Mouse (Mus musculus): ENCODE measurements around the gene Sap18b. TPM values are rescaled to one million over a fixed set of nuclear protein-coding genes. Genes with fewer than 3 reads are reported as not detected.

Gene Sap18b
- polyA plus RNA-seq, 1 experiment: 157 TPM

DNA sequence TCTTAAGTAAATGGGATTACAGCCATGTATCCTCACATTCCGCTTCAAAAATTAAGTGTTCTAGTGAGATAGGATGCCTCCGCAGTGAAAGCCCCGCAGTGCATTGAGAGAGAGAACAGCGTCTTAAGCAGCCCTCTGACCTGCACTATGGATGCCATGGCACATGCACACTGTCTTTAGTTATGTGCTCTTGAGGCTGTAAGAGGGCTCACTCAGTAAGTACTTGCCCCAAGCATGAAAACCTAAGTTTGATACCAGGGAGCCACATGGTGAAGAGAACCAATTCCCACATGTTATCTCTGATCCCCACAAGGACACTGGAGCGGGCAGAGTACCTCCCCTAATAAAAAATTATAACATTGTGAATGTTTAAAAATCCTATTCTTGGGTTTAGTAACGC, 26.0 kb upstream of the Sap18b start:
- Histone ChIP-seq H3K36me3 (ENCODE audit: control insufficient read depth, insufficient read depth) (peaks cover 3% of the 10 kb centered on the region), H3K4me3 (no peak overlapping the region)
- TF ChIP-seq TCF3 (IDR thresholded peaks at IDR 0.05; ENCODE audit: insufficient read length, low read depth) (no peak), POLR2AphosphoS2 (IDR thresholded peaks at IDR 0.05; ENCODE audit: insufficient read length, low read depth) (no peak), POLR2A (IDR thresholded peaks at IDR 0.05; ENCODE audit: insufficient read length, low read depth) (no peak), MYOD1 (IDR thresholded peaks at IDR 0.05; ENCODE audit: control insufficient read depth in 1 of 3, insufficient read length in 2 of 3, low read depth in 2 of 3) (no peak), REST (IDR thresholded peaks at IDR 0.05; ENCODE audit: insufficient read depth, insufficient read length) (no peak), SRF (IDR thresholded peaks at IDR 0.05; ENCODE audit: control insufficient read depth, insufficient read length, low read depth) (no peak), USF1 (IDR thresholded peaks at IDR 0.05; ENCODE audit: low read depth) (no peak), TCF12 (IDR thresholded peaks at IDR 0.05; ENCODE audit: insufficient read depth, poor library complexity, severe bottlenecking) (no peak), E2F4 (IDR thresholded peaks at IDR 0.05; ENCODE audit: insufficient read depth) (no peak), MAX (IDR thresholded peaks at IDR 0.05; ENCODE audit: low read depth) (no peak), MYOG (IDR thresholded peaks at IDR 0.05; ENCODE audit: control insufficient read depth in 1 of 3, insufficient read depth in 1 of 3, insufficient read length in 2 of 3, low read depth in 2 of 3) (no peak), CEBPB (IDR thresholded peaks at IDR 0.05; ENCODE audit: insufficient read depth, poor library complexity, severe bottlenecking) (no peak)

DNA sequence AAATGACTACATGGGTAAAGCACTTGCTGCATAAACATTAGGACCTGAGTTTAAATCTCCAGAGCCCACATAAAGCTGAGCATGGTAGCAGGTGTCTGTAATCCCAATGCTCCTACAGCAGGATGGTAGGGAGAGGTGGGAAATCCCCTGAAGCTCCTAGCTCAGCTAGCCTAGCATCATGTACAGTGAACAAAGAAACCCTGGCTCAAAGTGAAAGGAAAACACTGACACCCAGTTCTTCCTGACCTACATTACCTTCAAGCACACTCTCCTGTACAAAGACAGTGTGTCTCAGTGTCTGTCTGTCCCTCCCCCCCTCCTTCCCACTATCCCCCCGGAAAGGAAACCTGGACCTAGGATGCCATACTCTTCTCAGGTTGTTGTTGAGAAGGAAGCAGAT, 25.3 kb upstream of the Sap18b start:
- Histone ChIP-seq H3K4me2 (ENCODE audit: low read depth) (no peak overlapping the region), H3K27me3 (ENCODE audit: control insufficient read depth, insufficient read depth, insufficient read length) (no peaks in the 10 kb centered on the region), H3K36me3 (ENCODE audit: control insufficient read depth, insufficient read depth) (peaks cover 7% of the 10 kb centered on the region), H3K4me3 (no peak overlapping the region), H3ac (ENCODE audit: control insufficient read depth, insufficient read length) (no peak overlapping the region), H3K79me2 (ENCODE audit: control insufficient read depth, insufficient read depth) (peaks cover 98% of the 10 kb centered on the region)
- TF ChIP-seq SRF (IDR thresholded peaks at IDR 0.05; ENCODE audit: control insufficient read depth, insufficient read length, low read depth): no peak
- TF ChIP-seq POLR2AphosphoS2 (IDR thresholded peaks at IDR 0.05; ENCODE audit: insufficient read length, low read depth): no peak
- TF ChIP-seq CEBPB (IDR thresholded peaks at IDR 0.05; ENCODE audit: insufficient read depth, poor library complexity, severe bottlenecking): no peak
- no peak for TF ChIP-seq POLR2A (IDR thresholded peaks at IDR 0.05; ENCODE audit: insufficient read length, low read depth)
- no peak for TF ChIP-seq MYOD1 (IDR thresholded peaks at IDR 0.05; ENCODE audit: control insufficient read depth in 1 of 3, insufficient read length in 2 of 3, low read depth in 2 of 3)
- no peak for TF ChIP-seq TCF12 (IDR thresholded peaks at IDR 0.05; ENCODE audit: insufficient read depth, poor library complexity, severe bottlenecking)
- TF ChIP-seq USF1 (IDR thresholded peaks at IDR 0.05; ENCODE audit: low read depth): no peak
- TF ChIP-seq TCF3 (IDR thresholded peaks at IDR 0.05; ENCODE audit: insufficient read length, low read depth): no peak
- TF ChIP-seq E2F4 (IDR thresholded peaks at IDR 0.05; ENCODE audit: insufficient read depth): no peak

More for the DNA sequence above, 26.0 kb upstream of the Sap18b start:
- Histone ChIP-seq H3ac (ENCODE audit: control insufficient read depth, insufficient read length) (no peak overlapping the region), H3K27me3 (ENCODE audit: control insufficient read depth, insufficient read depth, insufficient read length) (no peaks in the 10 kb centered on the region), H3K79me2 (ENCODE audit: control insufficient read depth, insufficient read depth) (peaks cover 97% of the 10 kb centered on the region), H3K4me2 (ENCODE audit: low read depth) (no peak overlapping the region)

DNA sequence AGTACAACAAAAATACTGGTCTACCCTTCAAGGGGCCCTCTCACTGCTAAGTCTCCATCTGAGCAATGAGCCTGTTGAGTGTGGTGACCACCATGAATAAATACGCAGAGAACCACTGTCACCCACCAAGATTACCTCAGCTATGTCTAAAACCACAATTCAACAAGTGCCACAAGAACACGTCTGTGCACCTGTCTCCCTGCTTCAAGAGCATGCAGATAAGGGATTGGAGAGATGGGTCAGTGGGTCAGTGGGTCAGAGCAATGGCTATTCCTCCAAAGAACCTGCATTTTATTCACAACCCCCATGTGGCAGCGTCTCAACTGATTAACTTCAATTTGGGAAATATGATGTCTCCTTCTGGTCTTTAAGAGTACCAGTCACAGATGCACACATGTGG, 24.8 kb upstream of the Sap18b start:
- TF ChIP-seq MYOG (IDR thresholded peaks at IDR 0.05; ENCODE audit: control insufficient read depth in 1 of 3, insufficient read depth in 1 of 3, insufficient read length in 2 of 3, low read depth in 2 of 3): peak in 1 of 3 experiments; percentile 61
- TF ChIP-seq MYOD1 (IDR thresholded peaks at IDR 0.05; ENCODE audit: control insufficient read depth in 1 of 3, insufficient read length in 2 of 3, low read depth in 2 of 3): peak in 2 of 3 experiments; percentile 90 to 92
- TF ChIP-seq TCF3 (IDR thresholded peaks at IDR 0.05; ENCODE audit: insufficient read length, low read depth): no peak
- TF ChIP-seq MAX (IDR thresholded peaks at IDR 0.05; ENCODE audit: low read depth): no peak
- Histone ChIP-seq H3K27me3 (ENCODE audit: control insufficient read depth, insufficient read depth, insufficient read length) (no peaks in the 10 kb centered on the region), H3ac (ENCODE audit: control insufficient read depth, insufficient read length) (no peak overlapping the region), H3K4me2 (ENCODE audit: low read depth) (no peak overlapping the region), H3K4me3 (no peak overlapping the region), H3K36me3 (ENCODE audit: control insufficient read depth, insufficient read depth) (peaks cover 8% of the 10 kb centered on the region), H3K79me2 (ENCODE audit: control insufficient read depth, insufficient read depth) (peaks cover 100% of the 10 kb centered on the region)

DNA sequence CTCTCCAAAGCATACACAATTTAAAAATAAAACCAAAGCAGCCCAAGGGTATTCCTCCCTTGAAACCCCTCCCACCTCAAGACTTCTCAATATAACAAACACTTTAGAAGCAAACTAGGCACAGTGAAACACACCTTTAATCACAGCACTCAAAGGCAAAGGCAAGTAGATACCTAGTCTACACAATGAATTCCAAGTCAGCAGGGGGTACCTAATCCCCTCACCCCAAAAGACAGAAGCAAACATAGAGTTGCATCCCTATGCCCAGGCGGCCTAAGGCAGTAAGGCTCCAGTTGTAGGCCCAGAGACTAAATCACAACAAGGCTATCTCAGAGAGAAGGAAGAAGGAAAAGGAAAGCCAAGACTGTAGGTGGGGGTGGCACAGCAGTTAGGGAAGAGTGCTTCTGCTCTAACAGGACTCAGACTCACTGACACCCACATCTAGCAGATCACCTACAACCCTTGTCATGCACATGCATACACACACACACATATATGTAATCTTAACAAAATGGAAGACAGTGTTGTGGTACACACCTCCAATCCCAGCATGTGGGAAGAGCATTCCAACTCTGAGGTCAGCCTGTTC, 23.6 kb upstream of the Sap18b start:
- Histone ChIP-seq H3K27me3 (ENCODE audit: control insufficient read depth, insufficient read depth, insufficient read length) (no peaks in the 10 kb centered on the region), H3K36me3 (ENCODE audit: control insufficient read depth, insufficient read depth) (peaks cover 8% of the 10 kb centered on the region), H3K4me3 (no peak overlapping the region), H3K4me2 (ENCODE audit: low read depth) (no peak overlapping the region), H3K79me2 (ENCODE audit: control insufficient read depth, insufficient read depth) (peaks cover 100% of the 10 kb centered on the region), H3ac (ENCODE audit: control insufficient read depth, insufficient read length) (no peak overlapping the region)
- TF ChIP-seq E2F4 (IDR thresholded peaks at IDR 0.05; ENCODE audit: insufficient read depth): no peak

DNA sequence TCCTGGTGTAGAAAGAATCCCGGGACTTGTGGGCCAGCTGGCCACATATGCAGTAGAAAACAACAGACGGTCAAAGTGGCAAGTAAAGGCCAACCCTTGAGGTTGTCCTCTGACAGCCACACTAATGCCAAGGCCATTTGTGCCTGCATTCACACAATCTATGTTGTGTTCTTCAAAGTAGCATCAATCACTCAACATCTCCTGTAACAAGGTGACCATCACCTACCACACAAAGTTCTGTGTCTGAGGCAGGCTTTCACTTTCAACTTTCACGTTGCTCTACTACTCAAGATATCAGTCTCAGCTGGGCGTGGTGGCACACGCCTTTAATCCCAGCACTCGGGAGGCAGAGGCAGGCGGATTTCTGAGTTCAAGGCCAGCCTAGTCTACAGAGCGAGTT, 22.9 kb upstream of the Sap18b start:
- Histone ChIP-seq H3K79me2 (ENCODE audit: control insufficient read depth, insufficient read depth) (peaks cover 100% of the 10 kb centered on the region), H3K4me3 (no peak overlapping the region), H3K4me2 (ENCODE audit: low read depth) (no peak overlapping the region), H3ac (ENCODE audit: control insufficient read depth, insufficient read length) (no peak overlapping the region), H3K36me3 (ENCODE audit: control insufficient read depth, insufficient read depth) (peaks cover 5% of the 10 kb centered on the region), H3K27me3 (ENCODE audit: control insufficient read depth, insufficient read depth, insufficient read length) (no peaks in the 10 kb centered on the region)
- TF ChIP-seq USF1 (IDR thresholded peaks at IDR 0.05; ENCODE audit: low read depth) (no peak), CEBPB (IDR thresholded peaks at IDR 0.05; ENCODE audit: insufficient read depth, poor library complexity, severe bottlenecking) (no peak)
